Mouse (Mus musculus) MEL (cell line): ENCODE data around the gene Pln.

Experiments
- CHD2 ChIP-seq: IDR thresholded peaks from 2 replicates; pipeline ENCODE4 v1.6.1; 2011; ENCODE audit warnings: low read length, improper control_type of control experiment
- CTCF ChIP-seq, 3 experiments: IDR thresholded peaks in 2 of 3; conservative IDR thresholded peaks in 1 of 3; 2 replicates each; pipeline ENCODE4 v1.5.1; 2011 to 2012; ENCODE audit warnings: low read length in 3 of 3, low read depth in 2 of 3, mild to moderate bottlenecking in 2 of 3, improper control_type of control experiment in 1 of 3, inconsistent platforms in 1 of 3, mixed read lengths in 1 of 3, moderate library complexity in 1 of 3; ENCODE audit not compliant: control insufficient read depth in 1 of 3, insufficient read depth in 1 of 3, poor library complexity in 1 of 3, severe bottlenecking in 1 of 3
- EP300 ChIP-seq, 2 experiments: IDR thresholded peaks; 2 replicates each; pipeline ENCODE4 v1.6.1; 2011; ENCODE audit warnings: improper control_type of control experiment in 2 of 2, low read length in 2 of 2, low read depth in 1 of 2, mild to moderate bottlenecking in 1 of 2
- MAX ChIP-seq: IDR thresholded peaks from 2 replicates; pipeline ENCODE4 v1.6.1; 2011; ENCODE audit warnings: low read length, improper control_type of control experiment
- NELFE ChIP-seq: IDR thresholded peaks from 2 replicates; pipeline ENCODE4 v1.6.1; 2011; ENCODE audit warnings: low read depth, low read length, improper control_type of control experiment
- SMC3 ChIP-seq: IDR thresholded peaks from 2 replicates; pipeline ENCODE4 v1.6.1; 2011; ENCODE audit warnings: low read depth, low read length, improper control_type of control experiment
- TAL1 ChIP-seq: IDR thresholded peaks from 2 replicates; pipeline ENCODE4 v1.6.1; 2012; ENCODE audit warnings: mild to moderate bottlenecking, inconsistent platforms, low read length, moderate library complexity, mixed read lengths
- USF2 ChIP-seq, 2 experiments: IDR thresholded peaks; 2 replicates each; pipeline ENCODE4 v1.6.1; 2011 to 2012; ENCODE audit warnings: improper control_type of control experiment in 2 of 2, low read length in 2 of 2, borderline replicate concordance in 1 of 2, inconsistent platforms in 1 of 2, low read depth in 1 of 2, mild to moderate bottlenecking in 1 of 2; ENCODE audit not compliant: insufficient read depth in 1 of 2
- ZMIZ1 ChIP-seq: IDR thresholded peaks from 2 replicates; pipeline ENCODE4 v1.6.1; 2012; ENCODE audit warnings: low read depth, mild to moderate bottlenecking, inconsistent platforms, low read length, improper control_type of control experiment, moderate library complexity

GRCm38 (mm10) chr10:53347787-53348755 lies 10.6 kb downstream of the Pln start:
- TF ChIP-seq SMC3, result peak; percentile 98
- TF ChIP-seq CTCF (IDR thresholded peaks at IDR 0.05 in 2 of 3, conservative IDR thresholded peaks at IDR 0.05 in 1 of 3; ENCODE audit: control insufficient read depth in 1 of 3, insufficient read depth in 1 of 3, low read depth in 2 of 3, low read length in 3 of 3, poor library complexity in 1 of 3, severe bottlenecking in 1 of 3), result peak; percentile 51 to 99 (median 69)
- no peak for TF ChIP-seq TAL1
- no peak for TF ChIP-seq NELFE
- TF ChIP-seq ZMIZ1, result no peak
- no peak for TF ChIP-seq CHD2
- TF ChIP-seq USF2 (IDR thresholded peaks at IDR 0.05; ENCODE audit: borderline replicate concordance in 1 of 2, insufficient read depth in 1 of 2, low read depth in 1 of 2, low read length in 2 of 2), result no peak
- peak in 1 of 2 experiments; percentile 8; a peak in 1 of 4 replicates for TF ChIP-seq EP300 (IDR thresholded peaks at IDR 0.05; ENCODE audit: low read depth in 1 of 2, low read length in 2 of 2)
- no peak for TF ChIP-seq MAX
